23 mouse cellular contexts compared by ENCODE assay signal in the genomic region with DNA sequence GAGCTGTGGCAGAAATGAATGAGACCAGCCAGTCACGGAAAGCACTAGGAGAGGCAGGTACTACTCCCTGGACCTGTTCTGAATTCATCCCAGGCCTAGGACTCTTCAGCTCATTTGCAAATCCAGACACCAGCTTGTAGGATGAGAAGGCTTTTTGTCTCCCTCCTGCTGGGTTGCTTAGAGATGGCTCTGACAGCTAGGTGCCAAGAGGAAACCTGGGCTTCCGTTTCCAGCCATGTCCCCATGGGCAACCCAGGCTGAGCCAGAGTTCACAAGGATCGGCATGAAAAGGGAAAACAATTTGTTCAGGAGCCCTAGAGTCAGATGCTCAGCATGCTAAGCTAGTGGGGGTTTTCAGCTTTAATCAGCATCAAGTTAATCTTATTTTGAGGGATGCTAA.
DNase-seq lines count a peak whose midpoint lies in the region; ATAC-seq and TF ChIP-seq lines count a peak whose summit lies in the region.
"Had no signal": no experiment of that assay in that cellular context is flagged by ENCODE, and none has a peak within 500 bp of the region (broad histone marks: within the 10 kb centered on the region; RNA-seq: fewer than 3 reads in every experiment).

No protein-coding gene starts in this region.

- peak; percentile 75 for ATAC-seq in cerebellum, adult (ENCODE audit: insufficient number of reproducible peaks, low FRiP score, low TSS enrichment)
- no peak for ATAC-seq in forebrain, embryonic 14.5 days
- no peak for ATAC-seq in forebrain, embryonic 13.5 days
- ATAC-seq: CD4-positive, CD25-positive, alpha-beta regulatory T cell, adult 4 months; intestine, embryonic 16.5 days had no signal

- no peak for DNase-seq in cerebellum, postnatal 4 days (ENCODE audit: low spot score in 2 of 2)
- peak; percentile 90 for DNase-seq in brain, adult 2 months (ENCODE audit: low read depth, low spot score)
- DNase-seq in cerebellum, adult 2 months = peak; percentile 65 to 87
- DNase-seq in cerebellum, postnatal 10 days = peak; percentile 39 to 49
- DNase-seq in forebrain, embryonic 14.5 days (ENCODE audit: low spot score) = no peak
- DNase-seq in gastrocnemius, postnatal 36 days = no peak
- DNase-seq: adrenal gland, postnatal 10 days; B cell, adult 2 months; gastrocnemius, adult 2 months; gastrocnemius, postnatal 25 days; heart, adult 2 months; kidney, adult 8-10 months had no signal

- peaks cover 26% of the 10 kb centered on the region for H3K4me1 ChIP-seq in cerebellum, adult 2 months (ENCODE audit: control insufficient read depth, insufficient read depth, low read length)
- no peaks in the 10 kb centered on the region for H3K4me1 ChIP-seq in forebrain, embryonic 14.5 days (ENCODE audit: control insufficient read depth, insufficient read depth, low read length)
- H3K4me1 ChIP-seq in forebrain, embryonic 13.5 days = no peaks in the 10 kb centered on the region
- H3K4me1 ChIP-seq: embryonic facial prominence, embryonic 13.5 days; forebrain, embryonic 12.5 days; heart, embryonic 15.5 days had no signal

- H3K27me3 ChIP-seq in cerebellum, adult 2 months (ENCODE audit: control insufficient read depth, insufficient read depth, low read length) = no peaks in the 10 kb centered on the region
- no peaks in the 10 kb centered on the region for H3K27me3 ChIP-seq in forebrain, embryonic 14.5 days (replicated peaks; ENCODE audit: control insufficient read depth, insufficient read depth, low read length)
- no peaks in the 10 kb centered on the region for H3K27me3 ChIP-seq in forebrain, embryonic 13.5 days
- H3K27me3 ChIP-seq: embryonic facial prominence, embryonic 13.5 days; forebrain, embryonic 12.5 days; heart, embryonic 15.5 days had no signal

- no peak for TF ChIP-seq POLR2A in cerebellum, adult 2 months (IDR thresholded peaks at IDR 0.05; ENCODE audit: borderline replicate concordance, insufficient read depth, low read length)

- H3K4me2 ChIP-seq in forebrain, embryonic 14.5 days (ENCODE audit: low read length) = no peak overlapping the region
- no peak overlapping the region for H3K4me2 ChIP-seq in forebrain, embryonic 13.5 days
- H3K4me2 ChIP-seq: embryonic facial prominence, embryonic 13.5 days; forebrain, embryonic 12.5 days; heart, embryonic 11.5 days; heart, embryonic 15.5 days; hindbrain, embryonic 14.5 days had no signal

- no peak overlapping the region for H3K9ac ChIP-seq in forebrain, embryonic 14.5 days (ENCODE audit: low read length)
- no peak overlapping the region for H3K9ac ChIP-seq in forebrain, embryonic 13.5 days
- H3K9ac ChIP-seq: embryonic facial prominence, embryonic 13.5 days; forebrain, embryonic 12.5 days; heart, embryonic 15.5 days; hindbrain, embryonic 14.5 days had no signal

- H3K36me3 ChIP-seq in forebrain, embryonic 14.5 days (ENCODE audit: control insufficient read depth, insufficient read depth, low read length) = no peaks in the 10 kb centered on the region
- no peaks in the 10 kb centered on the region for H3K36me3 ChIP-seq in forebrain, embryonic 13.5 days (ENCODE audit: poor library complexity, severe bottlenecking)
- H3K36me3 ChIP-seq: embryonic facial prominence, embryonic 13.5 days; forebrain, embryonic 12.5 days; G1E; heart, embryonic 15.5 days; hindbrain, embryonic 10.5 days had no signal

- WGBS in cerebellum, adult 2 months = 7% methylated on average over 3 of the region's 3 CpGs
- 78% methylated on average over 3 of the region's 3 CpGs for WGBS in forebrain, embryonic 14.5 days
- 77% methylated on average over 3 of the region's 3 CpGs for whole genome bisulfite sequencing in forebrain, embryonic 13.5 days

- no peak overlapping the region for H3K4me3 ChIP-seq in cerebellum, adult 2 months (replicated peaks; ENCODE audit: insufficient read depth, low read depth, low read length)
- no peak overlapping the region for H3K4me3 ChIP-seq in forebrain, embryonic 14.5 days (ENCODE audit: low read depth, low read length)
- no peak overlapping the region for H3K4me3 ChIP-seq in forebrain, embryonic 13.5 days
- H3K4me3 ChIP-seq: embryonic facial prominence, embryonic 13.5 days; forebrain, embryonic 12.5 days; gastrocnemius, adult 2 months; heart, adult 2 months; heart, embryonic 15.5 days; hindbrain, embryonic 10.5 days had no signal

- H3K9me3 ChIP-seq in forebrain, embryonic 14.5 days (replicated peaks; ENCODE audit: control insufficient read depth, low read length) = no peaks in the 10 kb centered on the region
- no peaks in the 10 kb centered on the region for H3K9me3 ChIP-seq in forebrain, embryonic 13.5 days (replicated peaks)
- H3K9me3 ChIP-seq: embryonic facial prominence, embryonic 13.5 days; forebrain, embryonic 12.5 days; G1E; heart, embryonic 15.5 days; hindbrain, embryonic 10.5 days had no signal

- intact Hi-C loops in gastrocnemius, postnatal 36 days (cut with DNase I) = no loop called here

- TF ChIP-seq CTCF in cerebellum, adult 2 months (IDR thresholded peaks at IDR 0.05; ENCODE audit: borderline replicate concordance, insufficient read depth, low read depth, low read length) = no peak

- H3K27ac ChIP-seq in cerebellum, adult 2 months (ENCODE audit: insufficient read depth, low read length) = no peak overlapping the region
- no peak overlapping the region for H3K27ac ChIP-seq in forebrain, embryonic 14.5 days (ENCODE audit: low read depth, low read length)
- H3K27ac ChIP-seq in forebrain, embryonic 13.5 days = no peak overlapping the region
- H3K27ac ChIP-seq: embryonic facial prominence, embryonic 13.5 days; forebrain, embryonic 12.5 days; gastrocnemius, adult 2 months; heart, adult 2 months; heart, embryonic 15.5 days; hindbrain, embryonic 10.5 days; hindbrain, embryonic 14.5 days had no signal

Comparison
In these comparisons a context has a peak if more than half of its experiments do, and no peak if none do; other contexts are left out.
1. DNase-seq: peak in brain, adult 2 months (single experiment), cerebellum, adult 2 months (2 of 2) and cerebellum, postnatal 10 days (2 of 2); none in cerebellum, postnatal 4 days (0 of 2), forebrain, embryonic 14.5 days (single experiment) and gastrocnemius, postnatal 36 days (0 of 2).